Mouse (Mus musculus): ENCODE measurements around the gene Gm28305.

Gm28305 gene

DNA sequence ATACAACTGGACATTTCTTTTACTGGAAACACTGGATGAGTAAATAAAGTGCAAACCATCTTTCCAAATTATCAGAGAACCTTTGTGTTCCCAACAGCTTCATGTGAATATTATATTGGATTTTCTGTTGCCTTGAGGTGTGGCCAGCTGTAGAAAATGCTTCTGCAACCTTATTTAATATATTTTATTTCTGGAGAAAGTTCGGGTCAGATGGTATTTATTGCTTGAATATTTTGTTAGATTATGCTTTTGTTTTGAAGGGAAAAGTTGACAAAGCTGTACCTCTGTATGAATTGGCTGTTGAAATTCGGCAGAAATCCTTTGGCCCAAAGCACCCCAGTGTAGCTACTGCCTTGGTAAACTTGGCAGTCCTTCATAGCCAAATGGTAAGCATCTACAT is at the start of gene Gm28305:
Gene Gm28305 (plus strand): TSS at position 301 of the 400 bp plus-strand sequence.
- DNase-seq = no peak

DNA sequence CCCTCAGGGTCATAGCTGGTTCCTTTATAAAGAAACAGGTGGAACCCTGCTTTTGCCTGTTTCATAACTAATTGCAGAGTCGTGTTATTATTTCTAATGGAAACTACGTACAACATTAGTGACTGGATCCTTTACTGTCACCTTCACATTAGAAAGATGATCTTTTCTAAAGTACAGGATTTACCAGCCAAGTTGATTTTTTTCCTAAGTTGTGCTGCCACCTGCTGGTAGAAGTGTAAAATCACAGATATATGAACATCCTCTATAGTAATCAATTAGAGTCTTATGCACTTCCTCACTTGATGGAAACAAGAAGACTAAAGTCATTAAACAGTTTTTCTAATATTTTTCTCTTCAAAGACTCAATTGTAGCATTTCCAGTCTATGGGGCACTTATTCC is 44.0 kb upstream of the Gm28305 start:
- peak; percentile 39 for DNase-seq

DNA sequence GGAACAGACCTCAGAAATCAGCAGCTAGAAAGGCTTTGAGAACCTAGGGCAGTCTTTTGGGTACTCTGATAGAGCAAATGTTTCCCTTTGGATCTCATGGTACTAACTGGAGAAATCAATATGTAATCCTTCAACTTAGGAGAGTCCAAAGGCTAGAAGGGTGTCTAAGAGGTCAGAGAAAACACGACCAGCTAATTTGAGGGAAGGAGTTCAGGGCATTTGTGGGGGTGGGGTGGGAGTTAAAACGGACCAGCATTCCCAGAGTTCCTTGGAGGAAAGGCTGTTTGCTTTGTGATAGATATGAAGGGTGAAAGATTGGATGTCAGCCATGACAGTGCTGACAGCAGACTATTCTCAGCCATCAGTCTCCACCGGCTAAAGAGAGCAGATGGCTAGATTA is 39.9 kb upstream of the Gm28305 start:
- no peak for DNase-seq

DNA sequence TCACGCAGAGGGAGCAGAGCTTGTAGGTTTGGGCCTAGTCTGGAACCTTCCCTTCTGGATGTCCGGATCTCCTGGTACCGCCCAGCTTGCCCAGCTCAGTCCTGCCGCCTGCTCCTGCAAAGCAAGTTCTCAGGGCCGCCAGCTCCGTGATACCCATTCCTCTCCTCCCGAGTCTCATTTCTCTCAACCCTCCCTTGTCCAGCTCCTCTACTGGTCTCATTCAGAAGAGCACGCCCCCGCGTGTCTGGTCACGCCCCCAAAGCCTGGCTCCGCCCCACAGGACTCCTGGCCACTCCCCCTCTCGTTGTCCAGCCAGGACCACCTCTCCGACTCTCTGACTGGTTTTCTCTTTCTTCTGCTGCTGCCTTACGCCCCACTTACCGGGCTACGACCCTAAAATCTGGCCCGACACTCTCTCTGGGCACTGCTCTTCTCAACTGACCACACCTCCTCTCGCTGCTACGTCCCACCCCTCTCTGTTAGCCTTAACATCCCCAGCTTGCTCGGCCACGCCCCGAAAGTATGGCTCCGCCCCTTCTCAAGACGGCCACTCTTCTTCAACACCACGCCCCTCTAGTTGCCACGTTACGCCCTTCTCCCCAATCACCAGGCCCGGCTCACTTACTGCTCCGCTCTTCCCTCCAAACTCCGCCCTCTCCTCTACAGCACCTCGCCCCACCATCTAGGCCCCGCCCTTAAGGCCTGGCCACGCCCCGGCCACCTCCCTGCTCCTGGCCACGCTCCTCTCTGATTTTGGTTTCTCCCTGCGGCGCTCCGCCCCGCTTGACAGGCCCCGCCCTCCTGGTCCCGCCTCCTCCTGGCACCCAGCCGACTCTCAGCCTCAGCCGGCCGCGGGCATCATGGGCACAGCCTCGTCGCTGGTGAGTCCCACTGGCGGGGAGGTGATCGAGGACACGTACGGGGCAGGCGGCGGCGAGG is 38.3 kb upstream of the Gm28305 start, which contains the start of gene Nphp3:
Gene Nphp3 (plus strand): TSS at position 624 of the 939 bp plus-strand sequence.
- peak; percentile 99 for DNase-seq

DNA sequence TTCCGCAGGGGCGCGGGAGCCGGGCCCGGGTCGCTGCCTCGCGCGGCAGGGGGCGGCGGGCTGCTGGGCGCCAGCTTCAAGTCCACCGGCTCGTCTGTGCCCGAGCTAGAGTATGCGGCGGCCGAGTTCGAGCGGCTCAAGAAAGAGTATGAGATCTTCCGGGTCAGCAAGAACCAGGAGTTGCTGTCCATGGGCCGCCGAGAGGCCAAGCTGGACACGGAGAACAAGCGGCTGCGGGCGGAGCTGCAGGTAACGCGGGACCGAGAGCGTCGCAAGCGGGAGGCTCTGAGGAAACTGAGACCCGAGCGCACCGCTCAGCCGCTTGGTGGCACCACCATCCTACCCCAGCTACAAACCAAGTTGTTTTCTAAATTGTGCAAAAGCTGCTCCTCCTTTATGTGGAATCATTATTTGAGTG is 37.5 kb upstream of the Gm28305 start:
- peak; percentile 77 for DNase-seq

DNA sequence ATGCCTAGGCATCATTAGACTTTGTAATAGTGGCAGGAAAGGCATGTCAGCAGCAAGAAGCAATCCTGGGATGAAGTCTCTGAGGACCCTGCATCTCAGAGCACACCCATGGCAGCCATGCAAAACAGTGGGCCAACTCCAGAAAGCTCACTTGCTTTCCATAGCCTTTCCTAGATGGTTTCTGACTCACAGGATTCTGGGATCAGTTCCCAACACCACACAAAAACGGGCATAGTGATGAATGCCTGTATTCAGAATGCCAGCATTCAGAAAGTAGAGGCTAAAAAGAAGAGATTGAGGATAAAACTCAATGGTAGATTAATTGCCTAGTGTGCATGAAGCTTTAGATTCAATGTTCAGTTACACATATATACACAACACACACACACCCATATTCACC is 25.9 kb upstream of the Gm28305 start:
- DNase-seq = no peak

DNA sequence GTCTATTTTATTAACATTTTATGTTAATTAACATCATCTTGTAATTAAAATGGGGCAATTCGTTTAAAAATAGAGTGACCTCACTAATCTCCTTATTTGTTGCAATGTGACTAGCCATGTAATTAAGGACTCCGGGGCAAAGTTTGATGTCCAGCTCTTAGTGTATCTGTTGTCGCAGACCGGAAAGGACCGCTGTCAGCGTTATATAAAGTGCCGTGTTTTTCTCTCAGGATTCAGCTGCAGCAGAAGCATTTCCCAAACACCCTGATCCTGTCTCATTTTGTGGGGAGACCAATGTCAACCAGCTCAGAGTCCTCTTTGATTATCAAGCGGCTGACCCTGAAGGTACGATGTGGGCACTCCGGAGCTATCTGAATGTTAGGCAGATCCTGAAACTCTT is 19.4 kb upstream of the Gm28305 start:
- DNase-seq = no peak

DNA sequence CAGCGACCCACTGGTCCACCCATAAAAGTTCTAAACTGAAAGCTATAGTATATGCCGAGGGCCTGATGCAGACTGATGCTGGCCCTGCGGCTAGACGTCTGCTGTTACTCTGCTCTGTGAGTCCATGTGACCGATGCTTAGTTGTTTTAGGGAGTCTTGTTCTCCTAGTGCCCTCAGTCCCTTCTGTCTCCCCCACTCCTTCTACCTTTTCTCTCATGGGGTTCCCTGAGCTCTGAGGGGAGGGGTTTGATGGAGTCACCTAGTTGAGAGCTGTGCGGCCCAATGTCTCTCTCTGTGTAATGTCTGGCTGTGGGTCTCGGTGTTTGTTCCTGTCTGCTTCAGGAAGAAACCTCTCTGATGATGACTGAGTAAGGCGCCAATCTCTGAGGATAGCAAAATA is 13.3 kb upstream of the Gm28305 start:
- DNase-seq = no peak

DNA sequence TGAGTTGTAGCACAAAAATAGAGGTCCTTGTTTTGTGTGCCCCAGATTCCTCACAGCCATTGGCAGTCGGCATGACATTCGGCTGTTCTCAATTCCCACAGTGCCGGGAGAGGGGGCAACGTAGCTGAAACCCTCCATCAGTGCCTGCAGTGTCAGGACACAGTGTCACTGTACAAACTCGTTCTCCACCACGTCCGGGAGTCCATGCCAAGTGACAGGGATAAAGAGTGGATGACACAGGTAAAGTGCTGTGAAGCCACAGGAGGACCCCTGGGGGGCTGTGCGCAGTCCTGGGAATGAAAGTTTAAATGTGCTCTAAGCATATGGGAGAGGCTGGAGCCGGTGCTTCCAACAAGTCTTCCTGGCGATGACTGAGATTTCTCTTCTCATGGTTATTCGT is 10.6 kb upstream of the Gm28305 start:
- no peak for DNase-seq

DNA sequence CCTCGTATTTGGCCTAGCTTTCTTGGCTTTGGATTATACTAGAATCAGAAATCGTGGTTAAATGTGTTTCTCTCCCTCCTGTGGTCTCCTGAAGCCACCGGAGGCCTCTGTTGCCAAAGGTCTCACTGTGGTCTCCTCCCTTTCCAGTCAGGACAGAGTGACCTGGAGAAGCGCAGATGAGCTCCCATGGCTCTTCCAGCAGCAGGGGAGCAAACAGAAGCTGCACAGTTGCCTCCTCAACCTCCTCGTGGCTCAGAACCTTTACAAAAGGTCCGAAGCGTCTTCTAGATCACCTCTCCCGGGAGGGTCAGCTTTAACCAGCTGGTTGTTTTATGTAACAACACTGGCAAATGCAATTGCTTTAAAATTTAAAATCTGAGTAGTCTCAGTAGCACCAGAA is 6.2 kb upstream of the Gm28305 start:
- DNase-seq = no peak

DNA sequence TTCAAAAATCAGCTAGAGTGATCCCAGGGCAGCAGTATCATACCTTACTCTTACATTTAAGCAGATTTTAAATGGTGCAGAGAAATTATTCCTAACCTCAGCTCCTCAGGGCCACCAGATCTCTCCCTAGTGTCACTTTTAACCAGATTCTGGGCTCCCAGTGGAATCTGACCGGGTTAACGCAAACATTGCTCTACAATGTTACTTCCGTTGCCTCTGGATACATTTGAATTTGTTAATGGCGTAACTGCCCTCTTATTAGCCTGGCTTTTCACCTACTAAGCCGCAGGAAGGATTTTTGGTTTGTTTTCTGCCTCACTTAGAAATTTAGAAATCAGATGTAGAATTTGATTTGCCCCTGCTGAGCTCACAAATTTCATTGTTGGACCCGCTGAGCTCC is 5.7 kb upstream of the Gm28305 start:
- no peak for DNase-seq

DNA sequence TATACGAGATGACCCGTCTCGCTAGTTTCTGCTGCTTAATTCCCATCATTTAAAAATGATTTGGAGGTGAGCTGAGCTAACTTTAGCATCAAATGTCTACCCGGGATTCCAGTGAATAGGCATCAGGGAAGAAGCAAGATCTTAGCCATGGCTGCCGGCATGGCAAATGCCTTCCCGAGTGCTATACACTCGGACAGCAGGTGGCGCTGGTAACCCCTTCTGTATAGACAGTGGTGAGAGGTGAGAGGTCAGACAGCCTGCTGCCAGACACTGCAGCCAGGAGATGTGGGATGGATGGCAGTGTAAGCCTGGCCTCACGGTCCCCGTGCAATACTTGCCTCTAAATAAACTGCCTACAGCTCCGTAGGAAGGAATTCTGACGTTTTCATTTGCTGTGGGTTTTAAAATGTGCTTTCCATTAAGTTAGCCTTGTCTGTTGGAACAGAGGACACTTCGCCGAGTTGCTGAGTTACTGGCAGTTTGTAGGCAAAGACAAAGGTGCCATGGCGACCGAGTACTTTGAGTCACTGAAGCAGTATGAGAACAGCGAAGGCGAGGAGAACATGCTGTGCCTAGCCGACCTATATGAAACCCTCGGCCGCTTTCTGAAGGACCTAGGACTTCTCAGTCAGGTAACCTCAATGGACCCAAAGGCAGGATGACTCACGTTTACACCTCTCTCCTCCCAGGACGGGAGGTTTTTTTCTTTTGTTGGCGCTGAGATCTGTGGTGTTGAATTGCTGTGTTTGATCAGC is 5.0 kb upstream of the Gm28305 start:
- DNase-seq = peak; percentile 87

DNA sequence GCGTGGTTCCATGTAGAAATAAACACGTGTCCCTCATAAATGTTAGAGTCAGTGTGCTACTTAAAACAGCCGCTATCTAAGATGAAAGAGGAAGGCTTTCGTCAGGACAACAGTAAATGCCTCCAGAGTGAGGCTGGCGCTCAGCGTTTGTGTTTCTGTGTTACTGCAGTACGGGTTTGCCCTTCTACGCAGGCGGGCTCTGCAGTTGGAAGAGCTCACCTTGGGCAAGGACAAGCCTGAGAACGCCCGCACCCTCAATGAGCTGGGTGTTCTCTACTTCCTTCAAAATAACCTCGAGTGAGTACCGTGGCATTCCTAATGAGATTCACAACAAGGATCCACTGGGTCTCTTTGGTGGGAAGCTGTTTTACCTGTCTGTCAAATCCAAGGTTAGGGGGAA is 2.2 kb upstream of the Gm28305 start:
- no peak for DNase-seq

DNA sequence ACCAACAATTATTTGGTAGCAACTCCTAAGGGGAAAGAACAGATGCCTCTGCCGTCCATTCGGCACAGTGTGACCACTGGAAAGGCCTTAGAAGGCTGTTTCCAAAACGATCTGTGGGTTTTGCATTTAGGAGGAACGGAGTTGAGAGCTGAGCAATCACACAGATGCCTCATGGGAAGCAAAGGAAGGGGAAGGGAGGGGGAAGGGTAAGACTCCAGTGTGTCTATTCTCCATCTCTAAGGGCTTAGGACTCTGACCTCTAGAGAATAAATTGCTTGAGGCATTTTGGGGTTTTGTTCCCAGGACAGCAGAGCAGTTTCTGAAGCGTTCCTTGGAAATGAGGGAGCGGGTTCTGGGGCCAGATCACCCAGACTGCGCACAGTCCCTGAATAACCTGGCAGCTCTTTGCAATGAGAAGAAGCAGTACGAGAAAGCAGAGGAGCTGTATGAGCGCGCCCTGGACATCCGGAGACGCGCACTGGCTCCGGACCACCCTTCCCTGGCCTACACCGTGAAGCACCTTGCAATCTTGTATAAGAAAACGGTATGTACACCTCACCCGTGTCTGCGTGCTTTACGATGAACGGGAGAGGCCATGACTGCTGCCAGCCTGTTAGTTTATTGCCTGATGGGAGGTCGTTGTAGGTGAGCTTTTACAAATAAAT is 1.3 kb upstream of the Gm28305 start:
- DNase-seq = no peak

DNA sequence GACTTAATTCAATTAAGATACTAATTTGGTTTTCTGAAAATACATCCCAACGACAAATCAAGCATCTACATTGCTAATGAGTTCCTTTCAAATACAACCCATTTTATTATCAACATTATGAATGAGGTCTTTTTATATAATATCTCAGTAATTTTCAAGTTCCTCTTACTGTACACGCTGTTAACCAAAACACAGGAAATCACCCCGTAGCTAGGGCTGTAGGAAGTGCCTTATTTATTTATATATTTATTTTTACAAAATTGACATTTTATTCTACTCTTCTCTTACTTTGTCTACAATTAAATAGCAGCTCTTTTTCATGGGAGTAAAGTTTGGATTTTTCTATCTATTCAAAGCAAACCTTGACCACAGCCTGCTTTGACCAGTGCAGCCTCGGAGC is 720 bp upstream of the Gm28305 start:
- DNase-seq = no peak

DNA sequence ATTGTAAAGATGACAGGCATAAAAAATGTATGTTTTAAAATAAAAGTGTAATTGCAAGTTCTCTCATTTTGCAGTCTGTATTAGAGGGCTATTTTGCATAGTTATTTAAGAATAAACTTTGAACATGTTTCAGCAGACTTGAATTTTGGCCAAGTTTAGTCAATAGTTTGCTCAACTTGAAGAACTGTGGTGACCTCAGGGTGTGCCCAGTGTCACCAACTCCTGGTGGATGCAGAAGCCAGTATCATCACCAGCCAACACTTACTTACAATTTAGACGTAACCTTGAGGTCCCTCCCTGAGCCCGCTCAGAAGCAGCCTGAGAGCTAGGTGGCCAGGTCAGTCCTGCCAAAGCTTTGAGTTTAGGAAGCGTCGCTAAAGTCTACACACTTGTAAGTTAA is 3.2 kb downstream of the Gm28305 start:
- DNase-seq = no peak

DNA sequence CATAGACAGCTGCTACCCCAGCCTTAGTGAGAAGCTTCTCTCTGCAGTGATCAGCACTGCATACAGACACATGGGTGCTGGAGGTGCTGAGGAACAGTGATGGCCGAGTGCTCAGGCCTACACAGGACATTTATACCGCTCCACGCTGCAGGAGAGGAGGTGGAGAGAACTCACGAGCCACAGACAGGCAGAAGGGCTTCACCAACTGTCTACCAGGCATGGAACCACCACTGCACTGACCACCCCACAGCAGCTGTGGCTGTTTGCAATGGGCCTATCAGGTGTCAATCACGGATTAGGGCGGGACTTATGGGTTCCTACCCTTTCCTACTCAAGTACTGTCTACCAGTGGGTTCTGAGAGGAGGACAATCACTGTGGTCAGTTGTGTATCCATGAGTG is 10.6 kb downstream of the Gm28305 start:
- DNase-seq = no peak

DNA sequence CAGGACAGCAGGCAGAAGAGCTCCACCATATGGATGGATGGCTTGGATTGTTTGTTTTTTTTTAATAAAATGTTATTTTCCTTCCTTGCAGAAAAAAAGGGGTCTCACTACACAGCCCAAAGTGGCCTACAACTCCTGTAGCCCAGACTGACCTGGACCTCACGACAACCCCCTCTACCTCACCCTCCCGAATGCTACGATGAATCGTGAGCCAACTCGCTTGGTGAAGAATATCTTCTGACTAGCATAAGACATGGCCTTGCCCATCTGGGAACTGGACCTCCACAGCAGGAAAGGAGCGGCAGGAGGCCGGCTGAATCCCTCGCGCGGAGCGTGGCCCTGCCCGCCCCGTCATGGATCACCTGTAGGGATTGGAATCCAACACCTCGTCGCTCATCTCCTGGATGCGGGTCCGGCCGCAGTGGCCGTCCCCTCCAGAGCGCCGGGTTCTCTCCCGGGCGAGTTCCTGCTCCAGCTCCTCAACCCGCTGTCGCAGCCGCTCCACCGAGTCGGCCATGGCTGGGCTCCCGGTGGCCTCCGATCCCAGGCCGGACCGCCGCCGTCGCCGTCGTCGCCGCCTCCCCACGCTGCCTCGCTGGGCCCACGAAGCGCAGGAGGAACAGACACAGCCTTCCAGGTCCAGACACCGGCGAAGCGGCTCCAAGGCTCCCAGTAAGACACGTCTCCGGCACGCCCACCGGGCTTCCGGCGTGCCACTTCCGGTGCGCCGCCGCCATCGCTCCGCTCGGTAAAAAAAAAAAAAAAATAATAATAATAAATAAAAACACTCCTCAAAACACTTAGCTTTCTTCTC is 22.2 kb downstream of the Gm28305 start, which contains the start of gene Uba5:
Gene Uba5 (minus strand): TSS at position 705 of the 814 bp plus-strand sequence.
- peak; percentile 75 for DNase-seq

DNA sequence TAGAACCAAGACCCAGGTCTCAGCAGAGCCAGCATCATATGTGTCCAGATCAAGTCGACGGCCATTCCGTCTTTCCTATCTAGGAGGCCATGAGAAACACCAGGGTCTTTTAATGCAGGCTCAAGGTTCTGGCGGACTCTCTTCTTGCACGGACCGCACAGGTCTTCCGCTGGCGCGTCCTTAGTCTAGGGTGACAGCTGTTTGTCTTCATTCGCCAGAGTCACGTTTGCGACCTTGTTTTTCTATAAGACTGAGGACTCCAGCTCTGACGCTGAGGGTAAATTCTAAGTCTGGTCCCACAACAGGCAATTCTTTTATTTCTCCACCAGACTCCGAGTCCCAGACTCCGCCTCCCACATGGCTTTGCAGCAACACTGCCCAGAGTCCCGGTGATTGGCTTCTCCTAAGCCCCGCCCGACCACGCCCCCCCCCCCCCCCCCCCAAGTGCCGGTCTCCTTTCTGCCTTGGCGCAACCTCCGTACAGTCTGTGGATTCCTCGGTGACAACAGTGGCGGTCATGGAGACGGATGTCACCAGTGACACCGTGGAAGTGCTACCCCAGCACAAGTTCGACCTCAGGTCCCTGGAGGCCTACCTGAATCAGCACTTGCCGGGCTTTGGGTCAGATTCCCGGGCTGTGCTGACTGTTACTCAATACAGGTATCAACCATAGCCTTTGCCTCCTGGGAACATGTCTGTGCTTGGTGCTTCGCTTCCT is 22.9 kb downstream of the Gm28305 start, which contains the start of gene Acad11:
Gene Acad11 (plus strand): TSS at position 134 of the 718 bp plus-strand sequence.
- DNase-seq = peak; percentile 78

DNA sequence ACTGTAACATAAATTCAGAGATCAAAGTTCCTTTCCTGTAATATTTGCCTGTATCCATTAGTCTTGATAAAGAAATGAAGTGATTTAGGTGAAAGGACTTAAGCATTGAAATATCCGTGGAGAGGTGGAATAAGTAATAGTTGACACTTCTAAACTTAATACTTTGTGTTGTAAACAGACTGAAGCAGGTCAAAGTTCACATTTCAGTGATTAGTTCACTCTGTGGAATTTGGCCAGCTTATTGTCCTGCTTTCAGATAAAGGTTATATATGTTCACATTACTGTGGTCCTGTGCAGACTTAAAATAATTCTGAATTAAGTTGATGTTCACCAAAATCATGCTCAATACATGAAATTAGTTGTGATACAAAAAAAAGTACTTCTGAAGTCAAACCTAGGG is 24.1 kb downstream of the Gm28305 start:
- no peak for DNase-seq

DNA sequence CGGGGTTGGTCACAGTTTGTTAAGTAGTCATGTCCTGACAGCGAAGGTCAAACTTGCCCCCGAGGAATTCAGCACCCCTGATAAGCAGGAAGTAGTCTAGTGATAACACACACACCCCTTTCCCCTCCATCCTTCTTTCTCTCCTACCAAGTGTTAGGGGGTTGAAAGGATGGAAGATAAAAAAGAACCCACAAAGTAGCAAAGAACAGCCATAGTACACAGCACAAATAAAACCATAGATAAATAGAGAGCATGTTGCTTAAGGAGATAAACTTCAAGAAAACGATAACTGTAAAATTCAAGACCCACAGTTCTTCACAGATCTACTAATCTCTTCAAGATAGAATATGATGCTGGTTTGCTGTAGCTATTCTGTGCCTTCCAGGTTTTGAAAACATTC is 29.8 kb downstream of the Gm28305 start:
- no peak for DNase-seq

Data from right cerebral cortex, postnatal 14 days (tissue).